Mouse (Mus musculus) gonadal fat pad, adult 2 months (tissue): ENCODE measurements around the gene Gm2042. TPM values are rescaled to one million over a fixed set of nuclear protein-coding genes. Genes with fewer than 3 reads are reported as not detected.
"Not testable (repeated sequence)": the region's sequence is repeated elsewhere in the genome, so short reads cannot be mapped to it uniquely, and the experiment has no call there.

Source experiments
- DNase-seq: peaks from one replicate; pipeline ENCODE4 v3.0.0-alpha.2; 2012; ENCODE audit warnings: low read depth
- polyA plus RNA-seq: library from polyadenylated mRNA; depleted of rRNA; stranded (reverse); fragments of >200 nt; gene quantifications from 2 replicates; pipeline ENCODE4 v1.2.3, GENCODE M21; 2012; rRNA removed

The Gm2042 gene
- not detected in 2 replicates for polyA plus RNA-seq

- not testable (repeated sequence) for DNase-seq
Observed at GRCm38 (mm10) chr12:87953780-87954179, at the start of gene Gm2042. Gene Gm2042, plus strand, starts transcription at chr12:87954080.

- DNase-seq = not testable (repeated sequence)
Observed at GRCm38 (mm10) chr12:87919721-87920120, 34.2 kb upstream of the Gm2042 start, which contains the start of gene Gm2035. Gene Gm2035, minus strand, starts transcription at chr12:87919857.

- peak; percentile 31 for DNase-seq
Observed at GRCm38 (mm10) chr12:87984000-87984399, 30.1 kb downstream of the Gm2042 start.

DNA sequence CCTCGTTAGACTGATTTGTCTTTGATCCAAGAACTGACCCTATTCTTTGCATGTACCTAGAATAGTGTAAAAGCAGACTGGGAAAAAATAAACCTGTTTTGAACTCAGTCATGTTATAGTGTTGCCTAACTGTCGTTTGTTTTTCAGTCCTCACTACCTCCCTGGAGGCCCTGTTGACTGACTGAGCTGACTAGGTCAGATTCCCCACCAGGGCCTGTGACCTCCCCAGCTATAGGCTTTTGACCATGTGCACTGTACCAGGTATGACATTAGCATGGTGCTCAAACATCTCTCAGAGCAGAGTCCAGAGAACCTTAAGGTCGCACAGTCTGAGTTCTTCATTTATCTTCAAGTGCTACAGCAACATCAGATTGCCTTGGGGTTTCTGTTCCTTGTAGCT, 50.2 kb downstream of the Gm2042 start:
- DNase-seq = not testable (repeated sequence)

Other genes starting within 250 kb of the Gm2042 start
- not detected in 2 replicates for gene Gm21319, start 178.3 kb upstream of the Gm2042 start, polyA plus RNA-seq
- not detected in 2 replicates for gene Gm21936, start 158.6 kb upstream of the Gm2042 start, polyA plus RNA-seq
- gene BB287469, start 137.5 kb upstream of the Gm2042 start, polyA plus RNA-seq = not detected in 2 replicates
- not detected in 2 replicates for gene Gm2001, start 111.7 kb upstream of the Gm2042 start, polyA plus RNA-seq
- gene Gm2016, start 80.0 kb upstream of the Gm2042 start, polyA plus RNA-seq = not detected in 2 replicates
- gene Gm2022, start 58.7 kb upstream of the Gm2042 start, polyA plus RNA-seq = not detected in 2 replicates
- not detected in 2 replicates for gene Gm2035, start 34.2 kb upstream of the Gm2042 start, polyA plus RNA-seq
- gene Gm2075, start 57.8 kb downstream of the Gm2042 start, polyA plus RNA-seq = not detected in 2 replicates
- not detected in 2 replicates for gene Gm6803, start 64.7 kb downstream of the Gm2042 start, polyA plus RNA-seq
- not detected in 2 replicates for gene Gm2056, start 72.9 kb downstream of the Gm2042 start, polyA plus RNA-seq
- not detected in 2 replicates for gene Gm16368, start 129.6 kb downstream of the Gm2042 start, polyA plus RNA-seq
- gene Gm10436, start 228.0 kb downstream of the Gm2042 start, polyA plus RNA-seq = not detected in 2 replicates